Mouse (Mus musculus): ENCODE data around the gene Caap1. TPM values are rescaled to one million over a fixed set of nuclear protein-coding genes. Genes with fewer than 3 reads are reported as not detected.

The Caap1 gene
- total RNA-seq (2021): 1 to 10 TPM; 2.7 to 3.0 TPM
- long read RNA-seq, experiment 1, partial matches to known transcripts: 1 of 6 reads
- long read RNA-seq, experiment 1, other reads (novel, unspliced or antisense): 1 of 6 reads
- long read RNA-seq, experiment 2, partial matches to known transcripts: 0 of 3 reads
- long read RNA-seq, experiment 2, other reads (novel, unspliced or antisense): 1 of 3 reads

DNA sequence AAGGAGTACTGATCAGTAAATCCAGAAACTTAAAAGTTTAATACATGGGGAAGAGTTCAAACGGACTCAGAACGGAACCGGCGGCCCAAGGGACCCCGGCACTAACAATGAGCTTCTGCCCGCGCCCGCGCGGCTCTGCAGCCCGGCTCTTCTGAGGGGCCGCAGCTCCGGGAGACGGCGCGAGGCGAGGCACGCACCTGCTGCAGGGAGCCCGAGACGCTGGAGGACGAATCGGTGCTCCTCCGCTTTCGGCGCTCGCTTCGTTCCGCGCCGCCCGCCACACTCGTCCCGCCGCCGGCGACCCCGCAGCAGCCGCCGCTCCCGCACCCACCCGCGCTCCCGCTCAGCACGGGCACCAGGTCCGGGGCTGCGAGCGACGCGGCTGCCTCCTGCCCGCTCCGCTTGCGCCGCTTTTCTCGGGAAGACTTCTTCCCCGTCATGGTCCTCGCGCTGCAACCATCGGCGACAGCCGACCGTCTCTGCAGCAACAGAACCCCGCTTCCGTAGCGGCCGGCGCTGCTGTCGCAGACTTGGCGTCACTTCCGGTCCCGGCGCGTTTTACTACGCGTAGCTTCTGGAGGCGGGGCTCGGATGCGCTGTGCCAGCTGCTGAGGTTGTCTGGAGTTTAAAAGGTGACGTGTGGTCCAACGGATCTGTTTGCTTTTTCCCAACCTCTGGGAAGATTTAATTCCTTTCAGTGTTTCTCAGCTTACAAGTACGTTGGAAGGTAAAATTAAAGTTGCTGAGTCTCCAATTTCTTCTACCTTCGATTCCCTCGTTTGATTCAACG lies at the start of gene Caap1, which contains the start of gene Gm10306:
Caap1 (minus strand) TSS at position 532 of the 790 bp plus-strand sequence.
Gm10306 (plus strand) TSS at position 282 of the 790 bp plus-strand sequence.
- DNase-seq: peak; percentile 91

- no peak for DNase-seq
Measured at GRCm38 (mm10) chr4:94605591-94605990, 49.0 kb upstream of the Caap1 start.

DNA sequence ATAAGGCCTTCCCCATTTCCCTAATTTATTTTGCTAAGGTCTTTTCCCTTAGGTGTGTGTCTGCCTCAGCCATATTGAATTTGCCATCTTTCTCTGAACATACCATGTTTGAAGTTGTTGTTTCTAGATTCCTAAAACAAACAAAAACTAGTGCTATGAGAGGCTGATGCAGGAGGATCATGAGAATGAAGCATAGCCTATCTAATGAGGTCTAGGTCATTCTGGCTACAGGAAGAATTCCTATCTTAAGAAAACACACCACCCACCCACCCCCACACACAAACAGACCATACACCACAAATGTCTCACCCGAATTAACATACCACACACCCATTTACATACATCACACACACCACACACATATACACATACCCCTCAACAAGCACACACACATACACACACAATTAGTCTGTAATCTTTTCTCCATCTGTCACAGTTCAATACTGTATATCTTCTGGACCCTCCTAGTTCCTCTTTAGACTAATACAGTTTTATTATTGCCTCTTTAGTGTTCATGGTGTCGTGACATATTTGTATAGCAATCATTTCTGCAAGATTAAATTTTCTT lies 47.9 kb upstream of the Caap1 start:
- no peak for DNase-seq

GRCm38 (mm10) chr4:94603031-94603629 lies 46.5 kb upstream of the Caap1 start, which contains the start of gene Plaa:
Gene Plaa (minus strand): TSS chr4:94603244.
- DNase-seq: peak; percentile 89

GRCm38 (mm10) chr4:94602496-94603030 lies 46.0 kb upstream of the Caap1 start:
- no peak for DNase-seq

GRCm38 (mm10) chr4:94601395-94601794 lies 44.8 kb upstream of the Caap1 start:
- no peak for DNase-seq

GRCm38 (mm10) chr4:94592709-94593108 lies 36.1 kb upstream of the Caap1 start:
- no peak for DNase-seq

DNA sequence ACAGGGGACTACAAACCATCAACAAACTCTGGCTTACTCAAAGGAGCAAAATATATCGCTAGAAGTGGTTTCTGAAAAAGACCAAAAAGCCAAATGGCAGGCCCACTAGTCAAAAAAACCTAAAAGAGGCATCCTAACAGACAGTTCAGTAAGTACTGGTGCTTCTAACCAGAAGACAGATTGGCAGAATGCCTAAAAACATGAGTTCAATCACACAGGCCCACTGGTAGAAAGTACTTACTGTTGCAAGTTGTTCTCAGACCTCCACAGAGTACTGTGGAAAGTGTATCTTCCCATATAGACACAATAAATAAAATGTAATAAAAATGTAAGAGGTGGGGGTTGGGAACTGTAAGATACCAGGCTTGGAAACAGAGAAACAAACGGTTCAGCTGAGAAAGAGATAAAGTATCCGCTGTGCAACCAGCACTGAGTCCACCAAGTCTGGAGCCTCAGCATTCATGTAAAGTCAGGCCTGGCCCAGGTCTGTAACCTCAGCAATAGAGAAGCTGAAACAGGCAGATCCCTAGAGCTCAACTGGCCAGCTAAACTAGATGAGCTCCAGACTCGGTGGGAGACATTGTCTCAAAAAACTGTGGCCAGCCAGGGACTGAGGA lies 35.3 kb upstream of the Caap1 start:
- no peak for DNase-seq

DNA sequence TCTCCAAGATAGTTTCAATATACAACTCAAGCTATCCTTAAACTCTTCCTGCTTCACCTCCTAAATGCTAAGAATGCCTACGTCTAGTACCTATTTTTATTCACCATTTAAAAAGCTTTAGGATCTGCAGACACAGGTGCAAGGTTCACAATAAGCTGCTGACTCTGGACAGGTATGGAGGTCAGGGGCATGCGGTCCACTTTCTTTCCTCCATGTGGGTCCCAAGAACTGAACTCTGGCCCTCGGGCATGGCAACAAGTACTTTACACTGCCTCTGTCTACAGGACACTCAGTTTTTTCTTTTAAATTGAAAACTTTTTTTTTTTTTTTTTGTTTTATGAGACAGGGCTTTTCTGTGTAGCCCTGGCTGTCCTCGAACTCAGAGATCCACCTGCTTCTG lies 16.1 kb upstream of the Caap1 start:
- no peak for DNase-seq

DNA sequence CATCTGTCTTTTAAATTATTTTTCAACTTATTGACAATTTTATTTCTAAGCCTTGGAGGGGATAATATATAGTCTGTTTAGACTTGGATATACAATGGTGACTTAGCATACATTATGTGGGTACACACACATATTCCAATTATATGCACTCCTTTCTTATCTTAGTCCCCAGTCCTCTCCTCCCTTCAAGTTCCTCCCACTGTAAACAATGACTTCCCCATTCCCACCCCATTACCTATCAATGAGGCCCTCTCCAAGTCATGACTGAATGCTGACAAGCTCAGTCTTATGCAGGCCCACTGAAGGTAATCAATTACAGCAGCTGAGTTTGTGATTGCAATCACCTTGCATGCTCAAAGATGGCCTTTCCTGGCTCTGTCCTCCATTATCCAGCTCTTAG lies 7.7 kb upstream of the Caap1 start:
- no peak for DNase-seq

GRCm38 (mm10) chr4:94561954-94562648 lies 5.5 kb upstream of the Caap1 start:
- no peak for DNase-seq

DNA sequence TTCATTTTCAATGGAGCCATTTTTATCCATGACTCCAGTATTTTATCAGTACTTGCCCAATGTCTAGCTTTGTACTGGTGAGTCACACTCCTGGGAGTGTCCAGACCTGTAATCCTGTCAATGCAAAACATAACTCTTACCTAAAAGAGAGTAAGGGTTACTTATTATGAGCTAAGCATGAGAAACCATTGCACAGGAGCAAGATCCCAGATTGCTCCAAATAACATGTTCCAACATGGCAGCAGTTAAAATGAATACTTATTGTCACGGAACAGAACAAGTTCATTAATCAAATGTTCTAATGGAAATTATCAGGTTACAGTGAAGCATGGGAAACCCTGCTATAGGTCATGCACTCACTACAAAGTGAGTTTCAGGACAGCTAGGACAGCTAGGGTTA lies 3.7 kb upstream of the Caap1 start:
- DNase-seq: no peak

DNA sequence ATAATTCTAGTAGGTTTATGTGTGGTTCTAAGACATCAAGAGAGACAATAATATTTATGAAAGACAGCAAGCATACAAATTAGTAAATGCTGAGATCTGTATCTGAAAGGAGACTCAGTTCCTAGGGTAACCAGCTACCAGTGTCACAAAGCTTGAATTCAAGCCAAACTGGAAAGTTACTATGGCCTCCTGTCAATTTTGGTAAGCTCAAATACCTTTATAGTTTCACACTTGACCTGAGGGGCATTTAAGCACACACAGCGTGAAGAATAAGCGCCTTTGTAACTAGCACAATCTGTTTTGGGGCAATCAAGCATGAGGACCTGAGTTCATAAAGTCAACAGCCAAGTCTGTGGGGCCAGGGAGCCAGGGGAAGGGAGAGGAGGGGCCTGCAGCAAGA lies 2.7 kb upstream of the Caap1 start:
- no peak for DNase-seq

DNA sequence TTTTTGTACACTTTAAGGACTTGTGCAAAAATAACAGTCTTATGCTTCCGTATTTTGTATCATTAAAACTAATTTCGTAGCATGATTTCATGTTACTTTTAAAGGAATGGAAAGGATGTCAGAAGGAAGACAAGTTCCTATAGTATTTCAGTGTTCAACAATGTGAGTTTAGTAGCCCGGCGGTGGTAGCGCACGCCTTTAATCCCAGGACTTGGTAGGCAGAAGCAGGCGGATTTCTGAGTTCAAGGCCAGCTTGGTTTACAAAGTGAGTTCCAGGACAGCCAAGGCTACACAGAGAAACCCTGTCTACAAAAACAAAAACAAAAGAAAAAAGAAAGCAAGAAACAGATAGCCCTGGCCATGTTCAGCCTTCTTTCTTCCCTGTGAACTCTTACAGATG lies 549 bp upstream of the Caap1 start:
- DNase-seq: no peak

DNA sequence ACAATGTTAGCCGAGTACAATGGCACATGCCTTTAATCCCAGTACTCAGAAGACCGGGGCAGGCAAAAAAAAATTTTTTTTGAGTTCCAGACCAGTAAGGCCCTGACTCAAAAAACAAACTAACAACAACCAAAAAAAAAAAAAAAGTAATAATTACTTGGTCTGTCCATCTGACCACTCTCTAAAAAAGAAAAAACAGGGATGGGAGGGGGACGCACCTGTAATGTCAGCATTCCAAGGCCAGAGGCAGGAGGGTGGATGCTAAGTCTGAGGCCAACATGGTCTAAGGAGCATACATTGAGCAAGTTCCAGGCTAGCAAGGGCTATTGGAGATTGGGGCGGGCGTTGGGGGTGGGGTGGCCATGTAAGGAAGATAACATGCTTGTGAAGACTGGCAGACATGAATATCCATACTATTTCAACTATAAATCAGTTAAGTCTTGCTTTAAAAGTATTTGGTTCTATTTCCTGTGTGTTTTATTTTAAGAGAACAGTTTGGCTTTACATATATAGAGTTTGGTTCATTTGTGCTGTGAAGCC lies 1.6 kb downstream of the Caap1 start:
- DNase-seq: no peak

GRCm38 (mm10) chr4:94544321-94544720 lies 12.3 kb downstream of the Caap1 start:
- DNase-seq: no peak

DNA sequence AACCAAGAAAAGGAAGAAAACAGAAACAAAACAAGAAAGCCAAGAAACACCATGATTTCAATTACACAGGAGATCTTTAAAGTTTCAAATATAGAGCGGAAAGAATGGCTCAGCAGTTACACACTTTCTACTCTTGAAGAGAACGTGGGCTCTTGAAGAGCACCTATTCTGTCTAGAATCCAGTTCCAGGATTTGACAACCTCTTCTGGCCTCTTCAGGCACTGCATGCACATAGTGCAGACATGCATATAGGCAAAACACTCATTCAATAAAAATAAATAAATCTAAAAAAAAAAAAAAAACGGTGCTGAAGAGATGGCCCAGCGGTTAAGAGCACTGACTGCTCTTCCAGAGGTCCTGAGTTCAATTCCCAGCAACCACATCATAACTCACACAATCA lies 13.6 kb downstream of the Caap1 start:
- DNase-seq: no peak

GRCm38 (mm10) chr4:94533205-94533604 lies 23.4 kb downstream of the Caap1 start:
- no peak for DNase-seq

GRCm38 (mm10) chr4:94529448-94529847 lies 27.1 kb downstream of the Caap1 start:
- no peak for DNase-seq

GRCm38 (mm10) chr4:94523321-94523720 lies 33.3 kb downstream of the Caap1 start:
- DNase-seq: no peak

DNA sequence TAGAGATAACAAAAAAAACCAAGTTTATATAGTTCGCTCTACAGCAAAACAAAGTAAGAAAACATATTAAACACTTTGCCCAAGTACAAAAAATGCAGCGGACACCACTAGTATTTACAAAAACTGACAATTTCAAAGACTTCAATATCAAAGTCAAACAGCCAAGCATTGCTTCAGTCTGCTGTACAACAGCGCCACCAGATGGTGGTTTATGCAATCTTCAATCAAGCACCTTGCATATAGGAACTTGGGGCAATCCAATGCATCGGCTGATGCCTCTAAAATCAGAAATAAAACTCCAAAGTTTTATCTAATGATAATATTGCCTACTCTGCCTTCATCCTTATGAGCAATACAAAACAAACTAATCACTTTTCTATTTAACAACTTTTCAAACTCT lies 39.0 kb downstream of the Caap1 start:
- DNase-seq: peak; percentile 7

All from gastrocnemius, postnatal 25 days (tissue).